Mouse (Mus musculus) CD4-positive, CD25-positive, alpha-beta regulatory T cell (primary cell): ENCODE measurements around the gene Calr4. TPM values are rescaled to one million over a fixed set of nuclear protein-coding genes. Genes with fewer than 3 reads are reported as not detected.

ENCODE experiments used
- polyA plus RNA-seq: library from polyadenylated mRNA; unstranded; fragments of 100-300 nt; shearing (Covaris generic); gene quantifications from one replicate; pipeline ENCODE4 v1.2.1, GENCODE M21; 2017

The Calr4 gene
- polyA plus RNA-seq = not detected

GRCm38 (mm10) chr4:109234185-109234584 is at the start of gene Calr4:
TSS of gene Calr4 (plus strand) at chr4:109234485.

GRCm38 (mm10) chr4:109201582-109202424 is 32.5 kb upstream of the Calr4 start, which contains the start of gene Osbpl9:
TSS of gene Osbpl9 (minus strand) at chr4:109202272.

GRCm38 (mm10) chr4:109279689-109280458 is 45.6 kb downstream of the Calr4 start, which contains the start of gene Eps15:
TSS of gene Eps15 (plus strand) at chr4:109280268.

Other genes with a start within 250 kb of the Calr4 start
- 122 TPM for gene Nrd1, start 233.8 kb upstream of the Calr4 start, polyA plus RNA-seq
- gene Osbpl9, start 32.2 kb upstream of the Calr4 start, polyA plus RNA-seq = 142 TPM
- 113 TPM for gene Eps15, start 45.8 kb downstream of the Calr4 start, polyA plus RNA-seq
- gene Ttc39a, start 172.1 kb downstream of the Calr4 start, polyA plus RNA-seq = 0.17 TPM